Mouse (Mus musculus): ENCODE measurements around the gene Acvrl1. TPM values are rescaled to one million over a fixed set of nuclear protein-coding genes. Genes with fewer than 3 reads are reported as not detected.
"Not testable (repeated sequence)": the region's sequence is repeated elsewhere in the genome, so short reads cannot be mapped to it uniquely, and the experiment has no call there.

Gene Acvrl1
- polyA plus RNA-seq, 1 experiment from 2014 or later, result 8.6 TPM

GRCm38 (mm10) chr15:101113778-101114177 is 14.5 kb upstream of the Acvrl1 start:
- not testable (repeated sequence) for H3K27ac ChIP-seq; ATAC-seq (ENCODE audit: low FRiP score); H3K4me3 ChIP-seq; H3K4me1 ChIP-seq (replicated peaks); H3K9ac ChIP-seq; H3K27me3 ChIP-seq; H3K4me2 ChIP-seq; H3K36me3 ChIP-seq; H3K9me3 ChIP-seq
- 97% methylated on average over 2 of the region's 2 CpGs for WGBS

DNA sequence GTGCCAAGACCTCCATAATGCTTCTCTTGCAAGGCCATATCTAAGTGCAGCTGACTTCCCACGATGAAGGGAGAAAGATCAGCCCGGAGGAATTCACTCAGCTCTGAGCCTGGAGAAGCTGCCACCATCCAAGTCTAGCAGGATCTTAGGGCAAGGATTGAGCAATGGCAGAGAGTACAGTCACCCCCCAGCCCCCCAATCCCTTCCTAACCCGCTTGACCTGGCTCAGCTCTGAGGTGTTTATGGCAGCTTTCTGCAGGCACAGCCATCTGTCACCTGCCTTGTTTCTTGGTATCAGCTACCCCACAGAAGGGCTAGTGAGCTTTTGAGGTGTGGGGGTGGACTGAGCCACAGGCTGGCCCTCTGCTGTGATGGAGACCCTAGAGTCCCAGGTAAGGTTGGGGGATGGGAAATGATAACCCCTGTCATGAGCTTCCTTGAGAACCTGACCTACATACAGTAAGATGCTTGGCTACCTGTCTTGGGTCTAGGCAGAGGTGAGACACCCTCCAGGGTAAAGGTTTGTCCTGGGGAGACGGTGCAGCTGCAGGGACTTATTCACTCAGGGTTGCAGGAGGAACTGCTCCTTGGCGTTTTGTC is 12.7 kb upstream of the Acvrl1 start, which contains the start of gene Ankrd33:
Ankrd33 (plus strand) TSS at position 245 of the 600 bp plus-strand sequence.
- WGBS, result 84% methylated on average over 5 of the region's 5 CpGs
- Histone ChIP-seq H3K4me1 (replicated peaks) (0 out of 2 replicates have a peak, but pooled peaks cover 4% of the 10 kb centered on the region), H3K9me3 (0 out of 2 replicates have a peak, but pooled peaks cover 2% of the 10 kb centered on the region), H3K9ac (no peak within 1 kb of the TSS), H3K36me3 (no peaks in the 10 kb centered on the region), H3K27ac (no peak within 1 kb of the TSS), H3K4me3 (no peak within 1 kb of the TSS), H3K4me2 (no peak within 1 kb of the TSS), H3K27me3 (no peaks in the 10 kb centered on the region)
- no peak for ATAC-seq (ENCODE audit: low FRiP score)

- Histone ChIP-seq H3K4me3 (no peak overlapping the region), H3K9ac (0 out of 2 replicates have a peak overlapping the region, but pooled peaks have one; percentile 5), H3K4me2 (no peak overlapping the region), H3K9me3 (0 out of 2 replicates have a peak, but pooled peaks cover 2% of the 10 kb centered on the region), H3K4me1 (replicated peaks) (0 out of 2 replicates have a peak, but pooled peaks cover 4% of the 10 kb centered on the region), H3K36me3 (no peaks in the 10 kb centered on the region), H3K27ac (no peak overlapping the region), H3K27me3 (0 out of 2 replicates have a peak, but pooled peaks cover 5% of the 10 kb centered on the region)
- WGBS, result 64% methylated on average over 14 of the region's 14 CpGs
- 0 out of 2 replicates have a peak, but pooled peaks have one; percentile 36 for ATAC-seq (ENCODE audit: low FRiP score)
Measured at GRCm38 (mm10) chr15:101118399-101119125, 9.8 kb upstream of the Acvrl1 start.

DNA sequence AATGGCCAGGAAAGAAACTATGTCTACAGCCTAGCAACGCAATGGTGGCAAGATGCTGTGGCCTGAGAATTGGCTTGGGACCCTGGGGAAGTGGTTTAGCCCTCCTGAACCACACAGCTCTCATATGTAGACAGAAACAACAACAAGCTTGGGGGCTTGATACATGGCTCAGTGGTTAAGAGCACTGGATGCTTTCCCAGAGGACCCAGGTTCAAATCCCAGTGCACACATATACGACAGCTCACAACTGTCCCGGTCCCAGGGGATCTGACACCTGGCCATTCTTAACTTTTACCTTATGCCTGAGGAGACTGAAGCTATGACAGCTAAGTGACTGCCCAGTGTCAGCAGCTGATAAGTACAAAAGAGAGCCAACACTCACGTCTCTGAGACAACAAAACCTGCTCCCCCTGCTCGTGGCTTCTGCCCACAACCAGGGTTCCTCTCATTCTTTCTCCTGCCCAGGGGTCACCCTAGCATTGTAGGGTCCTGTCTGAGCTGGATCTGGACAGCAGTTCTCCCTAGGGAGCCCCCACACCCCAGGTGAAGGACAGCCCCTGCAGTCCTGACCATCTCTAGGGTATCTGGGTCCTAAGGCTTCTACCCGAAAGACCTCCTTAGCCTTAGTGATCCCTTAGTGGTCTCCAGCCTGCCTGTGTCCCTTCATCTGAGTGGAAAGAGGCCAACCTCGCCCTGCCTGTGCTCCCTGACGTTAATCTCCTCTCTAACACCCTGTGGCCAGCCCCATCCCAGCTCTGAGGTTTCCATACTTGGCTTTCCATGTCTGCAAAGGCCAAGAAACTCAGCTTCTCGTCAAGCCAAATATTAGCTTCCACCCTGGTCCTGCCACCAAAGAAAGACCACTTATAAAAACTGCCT is 6.7 kb upstream of the Acvrl1 start:
- Histone ChIP-seq H3K4me1 (replicated peaks) (0 out of 2 replicates have a peak, but pooled peaks cover 4% of the 10 kb centered on the region), H3K36me3 (no peaks in the 10 kb centered on the region), H3K27me3 (peaks cover 18% of the 10 kb centered on the region; the same call in 1 of the 2 replicates), H3K9ac (no peak overlapping the region), H3K4me2 (no peak overlapping the region), H3K4me3 (no peak overlapping the region), H3K9me3 (0 out of 2 replicates have a peak, but pooled peaks cover 2% of the 10 kb centered on the region), H3K27ac (no peak overlapping the region)
- WGBS, result 71% methylated on average over 9 of the region's 9 CpGs
- no peak for ATAC-seq (ENCODE audit: low FRiP score)

DNA sequence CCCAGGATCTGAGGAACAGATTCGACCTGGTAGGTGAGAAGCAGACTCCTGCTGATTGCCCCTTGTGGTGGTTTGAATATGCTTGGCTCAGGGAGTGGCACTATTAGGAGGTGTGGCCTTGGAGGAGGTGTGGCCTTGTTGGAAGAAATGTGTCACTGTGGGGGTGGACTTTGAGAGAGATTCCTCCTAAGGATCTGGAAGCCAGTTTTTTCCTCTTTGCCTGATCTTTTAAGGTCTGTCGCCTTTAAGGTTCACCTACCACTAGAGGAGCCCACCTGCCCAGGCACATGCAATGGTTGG is 6.1 kb upstream of the Acvrl1 start:
- 0 out of 2 replicates have a peak, but pooled peaks cover 4% of the 10 kb centered on the region for H3K4me1 ChIP-seq (replicated peaks)
- no peak for ATAC-seq (ENCODE audit: low FRiP score)
- no peak overlapping the region for H3K4me2 ChIP-seq
- H3K27ac ChIP-seq, result no peak overlapping the region
- 35% methylated on average over 2 of the region's 2 CpGs for WGBS
- no peaks in the 10 kb centered on the region for H3K36me3 ChIP-seq
- H3K27me3 ChIP-seq, result peaks cover 23% of the 10 kb centered on the region
- H3K9me3 ChIP-seq, result 0 out of 2 replicates have a peak, but pooled peaks cover 2% of the 10 kb centered on the region
- no peak overlapping the region for H3K9ac ChIP-seq
- no peak overlapping the region for H3K4me3 ChIP-seq

DNA sequence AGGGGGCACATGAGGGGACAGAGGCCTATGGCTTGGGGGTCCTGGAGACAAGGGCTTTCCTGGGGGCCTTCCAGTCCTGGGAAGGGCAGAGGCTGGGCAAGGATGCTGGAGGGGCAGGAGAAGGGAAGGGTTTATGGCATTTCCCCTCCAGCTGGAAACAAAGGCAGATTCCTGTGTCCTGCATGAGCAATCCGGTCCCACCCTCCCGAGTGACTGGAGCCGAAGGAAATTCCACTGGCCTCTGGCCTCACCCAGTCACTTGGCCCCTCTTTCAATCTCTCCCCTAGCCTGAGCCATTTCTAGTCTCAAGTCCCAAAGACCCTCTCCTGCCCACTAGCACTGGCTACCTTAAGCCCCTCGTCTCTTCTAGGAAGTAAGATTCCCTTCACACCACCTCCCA is 5.1 kb upstream of the Acvrl1 start:
- H3K4me2 ChIP-seq, result no peak overlapping the region
- peaks cover 33% of the 10 kb centered on the region for H3K27me3 ChIP-seq
- H3K27ac ChIP-seq, result no peak overlapping the region
- 0 out of 2 replicates have a peak, but pooled peaks cover 4% of the 10 kb centered on the region for H3K4me1 ChIP-seq (replicated peaks)
- H3K9ac ChIP-seq, result no peak overlapping the region
- ATAC-seq (ENCODE audit: low FRiP score), result no peak
- H3K36me3 ChIP-seq, result no peaks in the 10 kb centered on the region
- 0 out of 2 replicates have a peak, but pooled peaks cover 2% of the 10 kb centered on the region for H3K9me3 ChIP-seq
- WGBS, result 50% methylated on average over 4 of the region's 4 CpGs
- no peak overlapping the region for H3K4me3 ChIP-seq

DNA sequence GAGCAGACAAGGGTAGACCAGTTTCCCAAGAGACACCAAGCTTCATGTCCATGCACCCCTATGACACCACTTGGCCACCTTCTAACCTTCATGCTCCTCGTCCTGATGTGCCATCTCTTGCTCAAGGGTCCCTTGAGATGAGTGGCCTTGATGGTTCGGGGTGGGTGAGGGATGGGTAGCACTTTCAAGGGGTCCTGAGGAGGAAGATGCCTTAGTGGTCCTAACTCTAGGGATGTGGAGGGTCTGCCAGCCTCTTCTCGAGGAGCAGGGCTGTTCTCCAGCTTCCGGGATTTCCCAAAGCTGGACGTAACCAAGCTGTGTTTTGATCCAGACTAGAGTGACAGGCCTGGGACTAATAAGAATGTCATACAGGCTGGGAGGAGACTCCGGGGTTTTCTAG is 2.8 kb upstream of the Acvrl1 start:
- 87% methylated on average over 6 of the region's 6 CpGs for WGBS
- Histone ChIP-seq H3K4me1 (replicated peaks) (peaks cover 8% of the 10 kb centered on the region), H3K27ac (no peak overlapping the region), H3K4me2 (no peak overlapping the region), H3K36me3 (no peaks in the 10 kb centered on the region), H3K27me3 (peaks cover 56% of the 10 kb centered on the region), H3K4me3 (no peak overlapping the region), H3K9me3 (no peaks in the 10 kb centered on the region), H3K9ac (no peak overlapping the region)
- no peak for ATAC-seq (ENCODE audit: low FRiP score)

- ATAC-seq (ENCODE audit: low FRiP score), result no peak
Measured at GRCm38 (mm10) chr15:101126876-101127544, 1.3 kb upstream of the Acvrl1 start.

GRCm38 (mm10) chr15:101129412-101129811 is 1.1 kb downstream of the Acvrl1 start:
- H3K9me3 ChIP-seq, result no peaks in the 10 kb centered on the region
- H3K4me1 ChIP-seq (replicated peaks), result peaks cover 34% of the 10 kb centered on the region
- H3K27ac ChIP-seq, result no peak overlapping the region
- H3K9ac ChIP-seq, result no peak overlapping the region
- H3K4me2 ChIP-seq, result peak overlapping the region; percentile 49
- peak overlapping the region; percentile 33 for H3K4me3 ChIP-seq
- 41% methylated on average over 5 of the region's 5 CpGs for WGBS
- no peak for ATAC-seq (ENCODE audit: low FRiP score)
- no peaks in the 10 kb centered on the region for H3K36me3 ChIP-seq
- peaks cover 57% of the 10 kb centered on the region for H3K27me3 ChIP-seq

More at GRCm38 (mm10) chr15:101126876-101127544, 1.3 kb upstream of the Acvrl1 start:
- no peaks in the 10 kb centered on the region for H3K9me3 ChIP-seq
- H3K4me1 ChIP-seq (replicated peaks), result peaks cover 18% of the 10 kb centered on the region
- no peak overlapping the region for H3K4me2 ChIP-seq
- no peak overlapping the region for H3K9ac ChIP-seq
- peaks cover 57% of the 10 kb centered on the region for H3K27me3 ChIP-seq
- H3K27ac ChIP-seq, result no peak overlapping the region
- no peak overlapping the region for H3K4me3 ChIP-seq
- H3K36me3 ChIP-seq, result no peaks in the 10 kb centered on the region
- WGBS, result 79% methylated on average over 12 of the region's 12 CpGs

GRCm38 (mm10) chr15:101131498-101131897 is 3.2 kb downstream of the Acvrl1 start:
- Histone ChIP-seq H3K36me3 (no peaks in the 10 kb centered on the region), H3K4me1 (replicated peaks) (peaks cover 36% of the 10 kb centered on the region), H3K27ac (no peak overlapping the region), H3K27me3 (peaks cover 51% of the 10 kb centered on the region), H3K9ac (no peak overlapping the region), H3K4me2 (peak overlapping the region; percentile 22; the same call in 1 of the 2 replicates), H3K9me3 (no peaks in the 10 kb centered on the region), H3K4me3 (no peak overlapping the region)
- no peak for ATAC-seq (ENCODE audit: low FRiP score)
- WGBS, result 45% methylated on average over 11 of the region's 11 CpGs

DNA sequence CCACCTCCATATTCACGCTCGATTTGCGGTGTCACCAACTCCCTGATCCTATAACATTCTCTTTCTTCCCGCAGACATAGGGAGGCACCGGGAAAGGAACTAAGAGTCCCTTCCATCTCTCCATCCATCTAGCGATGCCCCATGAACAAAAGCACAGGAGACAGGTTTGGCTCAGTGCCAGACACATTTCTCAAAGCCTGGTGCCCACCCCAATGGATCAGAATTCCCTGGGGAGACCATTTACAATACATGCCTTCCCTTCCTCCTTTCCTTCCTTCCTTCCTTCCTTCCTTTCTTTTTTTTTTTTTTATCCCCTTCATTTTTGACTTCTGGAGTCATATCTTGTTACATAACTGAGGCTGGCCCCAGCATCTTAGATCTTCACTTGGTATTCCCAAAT is 3.7 kb downstream of the Acvrl1 start:
- ATAC-seq (ENCODE audit: low FRiP score), result no peak
- Histone ChIP-seq H3K9ac (no peak overlapping the region), H3K27me3 (peaks cover 46% of the 10 kb centered on the region), H3K4me2 (peak overlapping the region; percentile 22; the same call in 1 of the 2 replicates), H3K9me3 (no peaks in the 10 kb centered on the region), H3K4me3 (no peak overlapping the region), H3K4me1 (replicated peaks) (peaks cover 36% of the 10 kb centered on the region), H3K36me3 (no peaks in the 10 kb centered on the region), H3K27ac (no peak overlapping the region)
- WGBS, result 47% methylated on average over 6 of the region's 6 CpGs
